In the genomic region with DNA sequence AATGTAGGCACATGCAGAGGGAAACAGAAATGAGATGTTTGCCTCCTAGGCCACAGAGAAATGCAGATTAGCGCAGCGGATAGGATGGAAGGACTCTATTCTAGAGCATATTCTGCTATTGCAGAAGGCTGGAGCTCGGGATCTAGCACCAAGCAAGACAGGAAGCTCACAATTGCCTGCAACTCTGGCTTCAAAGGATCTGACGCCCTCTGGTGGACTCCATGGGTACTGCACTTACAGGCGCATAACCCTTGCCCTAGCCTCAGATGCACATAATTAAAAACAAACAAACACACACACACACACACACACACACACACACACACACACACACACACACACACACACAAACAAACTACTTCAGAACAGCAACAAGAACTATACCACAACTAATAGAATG, we compare ENCODE assay signal across 8 mouse cellular contexts.
A peak's percentile ranks its signal among the peaks of the same experiment; 100 is the strongest.
DNase-seq lines count a peak whose midpoint lies in the region; ATAC-seq lines count a peak whose summit lies in the region.

No protein-coding gene starts in this region.

- H3K9ac ChIP-seq in hindbrain, embryonic 12.5 days, result no peak overlapping the region
- H3K9ac ChIP-seq in hindbrain, embryonic 13.5 days, result no peak overlapping the region

- no peaks in the 10 kb centered on the region for H3K27me3 ChIP-seq in hindbrain, embryonic 10.5 days (ENCODE audit: insufficient read depth, poor library complexity, severe bottlenecking)
- no peaks in the 10 kb centered on the region for H3K27me3 ChIP-seq in hindbrain, embryonic 12.5 days
- H3K27me3 ChIP-seq in splenic B cell, adult 2 months (ENCODE audit: control insufficient read depth, insufficient read depth, low read length, poor library complexity, severe bottlenecking), result no peaks in the 10 kb centered on the region
- 0 out of 2 replicates have a peak, but pooled peaks cover 3% of the 10 kb centered on the region for H3K27me3 ChIP-seq in hindbrain, embryonic 13.5 days

- peaks cover 14% of the 10 kb centered on the region for H3K4me1 ChIP-seq in hindbrain, embryonic 10.5 days (replicated peaks)
- 0 out of 2 replicates have a peak, but pooled peaks cover 2% of the 10 kb centered on the region for H3K4me1 ChIP-seq in hindbrain, embryonic 12.5 days
- no peaks in the 10 kb centered on the region; the same call in 1 of the 2 replicates for H3K4me1 ChIP-seq in hindbrain, embryonic 13.5 days (replicated peaks)

- no peaks in the 10 kb centered on the region; the same call in 1 of the 2 replicates for H3K9me3 ChIP-seq in hindbrain, embryonic 10.5 days
- no peaks in the 10 kb centered on the region for H3K9me3 ChIP-seq in hindbrain, embryonic 12.5 days (replicated peaks)
- no peaks in the 10 kb centered on the region for H3K9me3 ChIP-seq in hindbrain, embryonic 13.5 days

- ATAC-seq in hindbrain, embryonic 12.5 days (ENCODE audit: low FRiP score), result no peak
- ATAC-seq in erythroblast, adult 5-6 weeks (replicated peaks; ENCODE audit: low FRiP score, poor library complexity, severe bottlenecking), result 0 out of 2 replicates have a peak, but pooled peaks have one; percentile 34
- no peak for ATAC-seq in hindbrain, embryonic 13.5 days (ENCODE audit: low FRiP score)

- H3K27ac ChIP-seq in hindbrain, embryonic 10.5 days, result no peak overlapping the region
- H3K27ac ChIP-seq in hindbrain, embryonic 12.5 days, result no peak overlapping the region
- no peak overlapping the region for H3K27ac ChIP-seq in hindbrain, embryonic 13.5 days

- H3K4me2 ChIP-seq in hindbrain, embryonic 12.5 days (replicated peaks), result no peak overlapping the region
- no peak overlapping the region for H3K4me2 ChIP-seq in hindbrain, embryonic 13.5 days

- no peak overlapping the region for H3K4me3 ChIP-seq in hindbrain, embryonic 10.5 days
- H3K4me3 ChIP-seq in hindbrain, embryonic 12.5 days, result no peak overlapping the region
- no peak overlapping the region for H3K4me3 ChIP-seq in hindbrain, embryonic 13.5 days

- WGBS in hindbrain, embryonic 10.5 days, result 74% methylated on average over 5 of the region's 5 CpGs
- 87% methylated on average over 5 of the region's 5 CpGs for WGBS in hindbrain, embryonic 12.5 days
- 71% methylated on average over 5 of the region's 5 CpGs for WGBS in hindbrain, embryonic 13.5 days

- H3K36me3 ChIP-seq in hindbrain, embryonic 10.5 days, result peaks cover 11% of the 10 kb centered on the region; the same call in 1 of the 2 replicates
- no peaks in the 10 kb centered on the region for H3K36me3 ChIP-seq in hindbrain, embryonic 12.5 days
- no peaks in the 10 kb centered on the region for H3K36me3 ChIP-seq in splenic B cell, adult 2 months (ENCODE audit: control insufficient read depth, insufficient read depth, low read length, poor library complexity, severe bottlenecking)
- peaks cover 10% of the 10 kb centered on the region for H3K36me3 ChIP-seq in hindbrain, embryonic 13.5 days

- peak; percentile 38 for DNase-seq in hindbrain, embryonic 10.5 days (ENCODE audit: low spot score)
- DNase-seq in urinary bladder, postnatal 14 days (ENCODE audit: low spot score), result peak; percentile 18
- no peak for DNase-seq in urinary bladder, adult 18-20 months (ENCODE audit: low spot score in 2 of 2)
- peak; percentile 35 for DNase-seq in splenic B cell, adult 2 months (ENCODE audit: low read depth, low spot score)
- DNase-seq in cerebellum, adult 9-11 months, result no peak

Comparison
In these comparisons a context has a peak if more than half of its experiments do, and no peak if none do; other contexts are left out.
1. DNase-seq: peak in hindbrain, embryonic 10.5 days (single experiment), urinary bladder, postnatal 14 days (single experiment) and splenic B cell, adult 2 months (single experiment); none in urinary bladder, adult 18-20 months (0 of 2) and cerebellum, adult 9-11 months (single experiment).